Mouse (Mus musculus) heart, postnatal 0 days (tissue): ENCODE data around the gene Pfn3. TPM values are rescaled to one million over a fixed set of nuclear protein-coding genes. Genes with fewer than 3 reads are reported as not detected.

Source experiments
- ATAC-seq: fragments of 200-750 bp; cut with Nextera tagmentation; 2 replicates; pipeline ENCODE4 v1.8.0; 2017; ENCODE audit warnings: low read depth, moderate number of reproducible peaks, moderate library complexity; ENCODE audit not compliant: insufficient read depth
- DNase-seq: peaks from one replicate; pipeline ENCODE4 v3.0.0-alpha.2; 2016; ENCODE audit warnings: low spot score
- H3K27ac ChIP-seq: fragments of 300-500 bp; sonication (generic); 2 replicates; pipeline ENCODE4 v1.5.1; 2014; ENCODE audit warnings: low read depth, mild to moderate bottlenecking
- H3K27me3 ChIP-seq: fragments of 300-500 bp; sonication (generic); 2 replicates; pipeline ENCODE4 v1.6.1; 2014; ENCODE audit warnings: low read length, mixed read lengths; ENCODE audit not compliant: control insufficient read depth, insufficient read depth
- H3K36me3 ChIP-seq: fragments of 300-500 bp; sonication (generic); replicated peaks from 2 replicates; pipeline ENCODE4 v1.6.1; 2014; ENCODE audit warnings: low read length, mixed read lengths; ENCODE audit not compliant: control insufficient read depth, insufficient read depth
- H3K4me1 ChIP-seq: fragments of 300-500 bp; sonication (generic); 2 replicates; pipeline ENCODE4 v1.6.1; 2014; ENCODE audit warnings: antibody characterized with exemption; ENCODE audit not compliant: control insufficient read depth, insufficient read depth
- H3K4me2 ChIP-seq: fragments of 300-500 bp; sonication (generic); 2 replicates; pipeline ENCODE4 v1.6.1; 2014; ENCODE audit warnings: low read depth, mild to moderate bottlenecking, low read length, moderate library complexity
- H3K4me3 ChIP-seq: fragments of 300-500 bp; sonication (generic); 2 replicates; pipeline ENCODE4 v1.5.1; 2014; ENCODE audit warnings: low read depth, low read length
- H3K9ac ChIP-seq: fragments of 300-500 bp; sonication (generic); replicated peaks from 2 replicates; pipeline ENCODE4 v1.6.1; 2014; ENCODE audit warnings: low read depth, low read length, mixed read lengths
- H3K9me3 ChIP-seq: fragments of 300-500 bp; sonication (generic); replicated peaks from 2 replicates; pipeline ENCODE4 v1.6.1; 2016; ENCODE audit warnings: low read length; ENCODE audit not compliant: control insufficient read depth
- CTCF ChIP-seq: IDR thresholded peaks from 2 replicates; pipeline ENCODE4 v1.5.1; 2016; ENCODE audit warnings: antibody characterized with exemption, control low read depth, low read depth
- EP300 ChIP-seq: IDR thresholded peaks from 2 replicates; pipeline ENCODE4 v1.6.1; 2016; ENCODE audit warnings: antibody characterized with exemption, low read depth
- WGBS: fragments of 180-500 bp; shearing (Covaris S2); extraction: QIAGEN DNeasy Blood & Tissue Kit; methylation state at CpG from one replicate; pipeline ENCODE4 v1.1.7; 2014; 5-methylcytosine and 5-hydroxymethylcytosine counted together
- polyA plus RNA-seq: library from polyadenylated mRNA; unstranded; fragments of >200 nt; fragmentation: Nextera tagmentation; extraction: Ambion mirVana; gene quantifications from 2 replicates; pipeline ENCODE4 v1.2.1, GENCODE M21; 2015
- total RNA-seq: library from RNA; depleted of rRNA; stranded (reverse); fragments of >200 nt; gene quantifications from 2 replicates; pipeline ENCODE4 v1.2.3, GENCODE M21; 2014; ENCODE audit warnings: low replicate concordance

Gene Pfn3
- total and polyA plus RNA-seq, 2 experiments from 2014 or later, result not detected

DNA sequence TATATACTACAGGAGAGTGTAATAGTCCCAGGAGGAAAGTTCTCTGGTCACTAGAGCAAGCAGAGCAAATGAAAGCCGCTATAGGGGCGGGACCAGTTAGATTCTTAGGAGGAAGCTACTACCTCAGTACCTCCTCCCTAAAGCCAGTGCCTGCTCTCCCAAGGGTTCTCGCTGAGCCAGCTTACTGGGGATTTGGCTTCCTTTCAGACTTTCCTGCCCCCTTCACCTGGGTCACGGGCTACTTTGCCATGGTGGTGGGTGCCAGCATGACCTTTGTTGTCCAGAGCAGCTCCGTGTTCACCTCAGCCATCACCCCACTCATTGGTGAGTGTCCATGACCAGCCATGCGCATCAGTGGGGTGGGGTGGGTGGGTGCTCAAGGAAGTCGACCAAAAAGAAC, 3.2 kb downstream of the Pfn3 start:
- Histone ChIP-seq H3K27me3 (peaks cover 56% of the 10 kb centered on the region), H3K27ac (no peak overlapping the region), H3K36me3 (no peaks in the 10 kb centered on the region), H3K4me2 (no peak overlapping the region), H3K9me3 (no peaks in the 10 kb centered on the region), H3K9ac (no peak overlapping the region), H3K4me3 (no peak overlapping the region), H3K4me1 (no peaks in the 10 kb centered on the region)
- no peak for TF ChIP-seq CTCF
- no peak for TF ChIP-seq EP300
- ATAC-seq, result no peak
- DNase-seq, result no peak
- 71% methylated on average over 7 of the region's 7 CpGs for WGBS

DNA sequence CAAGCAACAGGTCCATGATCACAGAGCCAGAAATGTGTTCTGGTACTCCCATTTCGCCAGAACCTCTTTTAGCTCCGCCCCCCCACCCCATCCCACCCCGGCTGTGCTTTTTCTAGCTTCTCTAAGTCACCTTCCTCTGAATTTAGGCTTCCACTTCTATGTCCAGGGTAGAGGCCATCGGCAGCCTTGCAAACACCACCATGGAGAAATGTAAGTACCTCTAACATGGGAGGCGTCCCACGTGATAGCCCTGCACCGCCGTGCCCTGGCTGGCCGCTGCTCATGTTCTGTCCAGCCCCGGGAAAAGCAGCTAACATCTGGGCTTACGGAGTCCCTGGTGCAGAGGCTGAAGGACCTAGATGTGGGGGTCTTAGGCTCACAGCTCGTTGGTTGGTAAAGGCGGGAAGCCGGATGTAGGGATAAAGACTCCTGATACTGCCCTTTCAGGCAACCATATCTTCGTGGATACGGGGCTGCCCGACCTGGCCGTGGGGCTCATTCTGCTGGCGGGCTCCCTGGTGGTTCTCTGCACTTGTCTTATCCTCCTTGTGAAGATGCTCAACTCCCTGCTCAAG, 6.4 kb downstream of the Pfn3 start:
- Histone ChIP-seq H3K9ac (no peak overlapping the region), H3K4me2 (no peak overlapping the region), H3K27me3 (peaks cover 67% of the 10 kb centered on the region), H3K4me1 (no peaks in the 10 kb centered on the region), H3K36me3 (no peaks in the 10 kb centered on the region), H3K9me3 (no peaks in the 10 kb centered on the region), H3K4me3 (no peak overlapping the region), H3K27ac (no peak overlapping the region)
- ATAC-seq (no peak), DNase-seq (no peak)
- WGBS, result 78% methylated on average over 19 of the region's 19 CpGs
- no peak for TF ChIP-seq EP300
- no peak for TF ChIP-seq CTCF

- Histone ChIP-seq H3K4me3 (no peak overlapping the region), H3K4me2 (no peak overlapping the region), H3K9me3 (no peaks in the 10 kb centered on the region), H3K27me3 (peaks cover 70% of the 10 kb centered on the region), H3K9ac (no peak overlapping the region), H3K36me3 (no peaks in the 10 kb centered on the region), H3K27ac (no peak overlapping the region), H3K4me1 (no peaks in the 10 kb centered on the region)
- no peak for ATAC-seq
- TF ChIP-seq CTCF (no peak), EP300 (no peak)
- no peak for DNase-seq
- WGBS, result 70% methylated on average over 4 of the region's 4 CpGs
Measured at GRCm38 (mm10) chr13:55407341-55407740, 7.7 kb downstream of the Pfn3 start.

DNA sequence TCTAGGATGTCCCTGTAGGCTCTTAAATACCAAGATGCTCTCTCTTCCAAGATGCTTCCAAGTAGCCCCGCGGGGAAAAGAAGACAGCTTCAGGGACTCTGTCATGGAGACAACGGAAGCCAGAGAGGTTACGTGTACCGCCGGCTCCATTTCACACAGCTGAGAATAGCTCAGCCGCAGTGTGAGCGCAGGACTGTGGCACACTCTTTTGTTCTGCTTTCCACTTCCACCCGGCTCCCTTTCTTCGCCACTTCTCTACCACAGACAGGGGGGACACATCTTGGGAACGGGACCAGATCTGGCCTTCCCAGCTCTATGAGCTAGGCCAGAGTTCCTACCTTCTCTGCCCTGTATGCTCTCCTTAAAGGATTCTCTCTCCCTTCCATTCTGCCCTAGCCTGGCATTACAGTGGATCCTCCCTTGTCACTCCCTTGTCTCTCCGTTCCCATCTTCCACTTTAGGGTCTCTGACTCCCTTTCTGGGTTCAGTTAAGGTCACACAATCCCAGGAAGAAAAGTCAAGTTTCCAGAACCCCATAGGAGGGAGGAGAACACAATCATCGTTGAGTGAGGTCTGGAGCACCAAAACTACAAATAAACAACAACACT, 9.1 kb downstream of the Pfn3 start:
- DNase-seq, result no peak
- Histone ChIP-seq H3K4me2 (peak overlapping the region; percentile 14; the same call in 1 of the 2 replicates), H3K4me1 (no peaks in the 10 kb centered on the region), H3K36me3 (no peaks in the 10 kb centered on the region), H3K9me3 (no peaks in the 10 kb centered on the region), H3K27me3 (peaks cover 73% of the 10 kb centered on the region), H3K27ac (no peak overlapping the region), H3K9ac (no peak overlapping the region), H3K4me3 (no peak overlapping the region)
- TF ChIP-seq EP300 (no peak), CTCF (no peak)
- no peak for ATAC-seq
- WGBS, result 62% methylated on average over 13 of the region's 13 CpGs

DNA sequence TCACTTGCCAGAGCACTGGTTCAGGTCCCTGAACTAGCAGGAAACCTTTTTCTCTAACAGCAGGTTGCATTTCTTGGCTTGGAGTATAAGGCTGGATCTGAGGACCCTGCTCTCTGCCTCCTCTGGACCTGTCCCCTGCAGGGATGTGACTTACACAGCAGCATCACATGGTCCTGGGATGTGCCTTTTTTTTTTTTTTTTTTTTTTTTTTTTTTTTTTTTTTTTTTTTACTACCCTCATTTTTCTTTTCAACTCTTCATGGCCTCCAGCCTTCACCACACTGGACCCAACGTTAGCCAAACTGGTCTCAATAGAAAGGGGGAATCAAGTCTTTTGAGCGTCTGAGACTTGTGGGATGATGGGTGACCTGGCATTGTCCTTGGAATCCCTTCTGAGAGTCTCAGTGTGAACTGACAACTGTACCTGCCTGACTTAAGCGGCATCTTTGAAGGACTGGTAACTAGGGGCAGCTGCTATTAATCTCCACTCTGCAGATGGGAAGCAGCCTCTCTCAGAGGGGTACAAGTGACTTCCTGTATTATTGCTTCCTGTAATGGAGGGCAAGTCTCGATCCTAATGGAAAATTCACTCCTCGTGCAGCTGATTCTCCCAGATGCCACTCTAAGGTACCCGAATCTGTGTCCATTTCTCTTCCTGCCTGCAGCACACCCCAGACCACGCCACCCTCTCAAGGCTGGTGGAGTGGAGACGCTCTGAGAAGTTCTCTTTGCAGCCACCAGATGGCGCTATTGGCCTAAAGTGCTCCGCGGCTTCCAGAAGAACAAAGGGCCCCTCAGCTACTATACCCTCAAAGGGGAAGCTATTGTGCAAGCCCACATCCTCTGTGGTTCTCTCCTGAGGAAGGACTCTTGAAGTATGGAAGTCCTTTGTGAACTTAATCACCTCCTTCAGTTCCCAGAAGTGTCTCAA, 9.9 kb downstream of the Pfn3 start:
- H3K9ac ChIP-seq, result no peak overlapping the region
- peak; percentile 77 for ATAC-seq
- peaks cover 73% of the 10 kb centered on the region for H3K27me3 ChIP-seq

More for the DNA sequence above, 9.9 kb downstream of the Pfn3 start:
- peak; percentile 74 for DNase-seq
- no peaks in the 10 kb centered on the region for H3K4me1 ChIP-seq
- peak overlapping the region; percentile 14; the same call in 1 of the 2 replicates for H3K4me2 ChIP-seq
- H3K36me3 ChIP-seq, result no peaks in the 10 kb centered on the region
- H3K9me3 ChIP-seq, result no peaks in the 10 kb centered on the region
- TF ChIP-seq EP300 (no peak), CTCF (peak; percentile 92)
- H3K4me3 ChIP-seq, result no peak overlapping the region
- H3K27ac ChIP-seq, result no peak overlapping the region
- 14% methylated on average over 11 of the region's 11 CpGs for WGBS
